ENCODE assay signal across 10 mouse cellular contexts in genomic region chr6:99934394-99934793, GRCm38 (mm10).
DNase-seq lines count a peak whose midpoint lies in the region; ATAC-seq lines count a peak whose summit lies in the region.
"Had no signal": no experiment of that assay in that cellular context is flagged by ENCODE, and none has a peak within 500 bp of the region (broad histone marks: within the 10 kb centered on the region; RNA-seq: fewer than 3 reads in every experiment).

No protein-coding gene starts in this region.

- H3K27me3 ChIP-seq in heart, embryonic 10.5 days (ENCODE audit: insufficient read depth, poor library complexity, severe bottlenecking): peaks cover 28% of the 10 kb centered on the region

- 62% methylated on average over 5 of the region's 5 CpGs for WGBS in heart, embryonic 10.5 days

- no peak overlapping the region for H3K27ac ChIP-seq in heart, embryonic 10.5 days
- H3K27ac ChIP-seq: kidney, postnatal 0 days; macrophage had no signal

- H3K4me3 ChIP-seq in heart, embryonic 10.5 days: no peak overlapping the region

- H3K36me3 ChIP-seq in heart, embryonic 10.5 days: no peaks in the 10 kb centered on the region

- no peak for ATAC-seq in megakaryocyte, adult 5-6 weeks (ENCODE audit: poor library complexity, severe bottlenecking)
- ATAC-seq in cerebellum, adult (ENCODE audit: insufficient number of reproducible peaks, low FRiP score, low TSS enrichment): no peak

- no peaks in the 10 kb centered on the region for H3K9me3 ChIP-seq in heart, embryonic 10.5 days

- H3K4me1 ChIP-seq in heart, embryonic 10.5 days: peaks cover 11% of the 10 kb centered on the region

- DNase-seq in heart, adult 18-20 months: peak; percentile 53 to 60
- no peak for DNase-seq in heart, embryonic 10.5 days (ENCODE audit: low spot score)
- peak; percentile 59 for DNase-seq in adipocyte (ENCODE audit: low spot score)
- peak; percentile 10 to 42 for DNase-seq in heart, postnatal 36 days
- peak; percentile 86 for DNase-seq in lung, postnatal 10 days
- no peak for DNase-seq in left cerebral cortex, adult 18-20 months (ENCODE audit: low spot score in 2 of 2)

- intact Hi-C loops in heart, postnatal 36 days (cut with DNase I): loop anchor here (2.0 kb wide), 1 partner anchor 38 kb away; no protein-coding TSS in a partner anchor

Comparison
In these comparisons a context has a peak if more than half of its experiments do, and no peak if none do; other contexts are left out.
1. DNase-seq: peak in heart, adult 18-20 months (2 of 2), adipocyte (single experiment), heart, postnatal 36 days (2 of 2) and lung, postnatal 10 days (single experiment); none in heart, embryonic 10.5 days (single experiment) and left cerebral cortex, adult 18-20 months (0 of 2).